Mouse (Mus musculus) hindbrain, embryonic 13.5 days (tissue): ENCODE results near the gene Gas2. TPM values are rescaled to one million over a fixed set of nuclear protein-coding genes. Genes with fewer than 3 reads are reported as not detected.

ENCODE experiments used
- ATAC-seq: fragments of 200-750 bp; cut with Nextera tagmentation; 2 replicates; pipeline ENCODE4 v1.8.0; 2017; ENCODE audit warnings: moderate TSS enrichment; ENCODE audit not compliant: low FRiP score
- H3K27ac ChIP-seq: fragments of 300-500 bp; sonication (generic); 2 replicates; pipeline ENCODE4 v1.5.1; 2015; ENCODE audit warnings: inconsistent platforms, mild to moderate bottlenecking, moderate library complexity
- H3K27me3 ChIP-seq: fragments of 300-500 bp; sonication (generic); 2 replicates; pipeline ENCODE4 v1.6.1; 2015; ENCODE audit warnings: mild to moderate bottlenecking, inconsistent platforms
- H3K36me3 ChIP-seq: fragments of 300-500 bp; sonication (generic); 2 replicates; pipeline ENCODE4 v1.6.1; 2015; ENCODE audit warnings: mild to moderate bottlenecking, inconsistent platforms
- H3K4me1 ChIP-seq: fragments of 300-500 bp; sonication (generic); replicated peaks from 2 replicates; pipeline ENCODE4 v1.6.1; 2015; ENCODE audit warnings: inconsistent platforms
- H3K4me2 ChIP-seq: fragments of 300-500 bp; sonication (generic); 2 replicates; pipeline ENCODE4 v1.6.1; 2015; ENCODE audit warnings: inconsistent platforms, mild to moderate bottlenecking, moderate library complexity
- H3K4me3 ChIP-seq: fragments of 300-500 bp; sonication (generic); 2 replicates; pipeline ENCODE4 v1.5.1; 2015; ENCODE audit warnings: mild to moderate bottlenecking, inconsistent platforms
- H3K9ac ChIP-seq: fragments of 300-500 bp; sonication (generic); 2 replicates; pipeline ENCODE4 v1.6.1; 2015; ENCODE audit warnings: mild to moderate bottlenecking, inconsistent platforms
- H3K9me3 ChIP-seq: fragments of 300-500 bp; sonication (generic); 2 replicates; pipeline ENCODE4 v1.6.1; 2016; ENCODE audit warnings: inconsistent platforms
- WGBS: fragments of 180-500 bp; shearing (Covaris S2); methylation state at CpG from one replicate; pipeline ENCODE4 v1.1.7; 2015; 5-methylcytosine and 5-hydroxymethylcytosine counted together
- polyA plus RNA-seq: library from polyadenylated mRNA; unstranded; fragments of >200 nt; fragmentation: Nextera tagmentation; extraction: Ambion mirVana; gene quantifications from 2 replicates; pipeline ENCODE4 v1.2.1, GENCODE M21; 2015

The Gas2 gene
- polyA plus RNA-seq: 13.0 and 16.6 TPM in 2 replicates

DNA sequence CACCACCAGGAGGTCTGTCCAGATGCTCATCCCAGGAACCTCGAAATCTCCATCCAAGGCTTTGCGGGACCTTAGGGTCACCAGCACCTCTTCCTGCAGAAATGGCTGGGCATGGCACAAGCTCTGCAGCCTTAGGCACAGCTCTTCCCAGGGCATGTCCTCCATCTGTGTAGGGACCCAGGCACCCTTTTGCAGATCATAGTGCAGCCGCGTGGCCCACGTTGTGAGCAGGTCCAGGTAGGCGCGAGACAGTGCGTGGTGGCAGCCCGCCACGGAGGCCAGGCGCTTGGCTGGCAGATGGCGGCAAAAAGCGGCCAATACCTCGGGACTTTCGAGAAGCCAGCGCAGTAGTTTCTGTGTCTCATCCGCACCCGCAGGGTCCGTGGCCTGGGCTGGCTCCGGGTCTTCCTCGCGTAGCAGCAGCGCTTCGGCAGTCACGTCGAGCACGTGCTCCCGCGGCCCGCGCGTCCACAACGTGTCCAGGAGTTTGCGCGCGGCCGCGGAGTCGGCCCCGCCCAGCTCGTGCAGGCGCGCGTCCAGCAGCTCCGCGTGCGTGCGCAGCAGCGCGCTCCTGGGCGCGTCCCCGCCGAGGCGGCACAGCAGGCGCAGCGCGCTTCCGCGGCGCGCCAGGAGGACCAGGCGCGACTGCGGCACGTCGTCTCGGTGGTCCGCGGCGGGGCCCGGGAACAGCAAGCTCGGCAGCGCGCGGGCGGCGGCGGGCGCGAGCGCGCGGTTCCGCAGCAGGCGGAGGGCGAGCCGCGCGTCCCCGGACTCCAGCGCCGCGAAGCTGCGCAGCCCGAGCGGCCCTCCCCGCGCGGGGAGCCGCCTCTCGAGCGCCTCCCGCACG is at the start of gene Gas2:
TSS of gene Gas2 (plus strand) at position 766 of the 847 bp plus-strand sequence.
- no peaks in the 10 kb centered on the region for H3K9me3 ChIP-seq
- no peaks in the 10 kb centered on the region for H3K27me3 ChIP-seq
- no peaks in the 10 kb centered on the region for H3K36me3 ChIP-seq
- H3K27ac ChIP-seq: peak within 1 kb of the TSS; percentile 99
- H3K4me2 ChIP-seq: peak within 1 kb of the TSS; percentile 83
- ATAC-seq: peak; percentile 94
- peak within 1 kb of the TSS; percentile 87 for H3K9ac ChIP-seq
- WGBS: 6% methylated on average over 105 of the region's 105 CpGs
- peak within 1 kb of the TSS; percentile 69 for H3K4me3 ChIP-seq
- peaks cover 30% of the 10 kb centered on the region for H3K4me1 ChIP-seq

- 0 out of 2 replicates have a peak overlapping the region, but pooled peaks have one; percentile 32 for H3K27ac ChIP-seq
Observed at GRCm38 (mm10) chr7:51815473-51816282, 46.1 kb upstream of the Gas2 start.

GRCm38 (mm10) chr7:51816283-51816839 is 45.5 kb upstream of the Gas2 start:
- WGBS: 74% methylated on average over 3 of the region's 3 CpGs
- no peaks in the 10 kb centered on the region for H3K4me1 ChIP-seq
- H3K4me2 ChIP-seq: no peak overlapping the region
- 0 out of 2 replicates have a peak, but pooled peaks have one; percentile 63 for ATAC-seq
- no peak overlapping the region for H3K27ac ChIP-seq
- no peaks in the 10 kb centered on the region for H3K27me3 ChIP-seq
- no peaks in the 10 kb centered on the region for H3K36me3 ChIP-seq
- no peaks in the 10 kb centered on the region for H3K9me3 ChIP-seq
- H3K9ac ChIP-seq: no peak overlapping the region
- H3K4me3 ChIP-seq: no peak overlapping the region

More at GRCm38 (mm10) chr7:51815473-51816282, 46.1 kb upstream of the Gas2 start:
- Histone ChIP-seq H3K36me3 (no peaks in the 10 kb centered on the region), H3K4me3 (no peak overlapping the region), H3K9ac (no peak overlapping the region), H3K9me3 (no peaks in the 10 kb centered on the region), H3K4me1 (no peaks in the 10 kb centered on the region), H3K27me3 (no peaks in the 10 kb centered on the region), H3K4me2 (no peak overlapping the region)
- 57% methylated on average over 4 of the region's 4 CpGs for WGBS
- ATAC-seq: peak; percentile 82

DNA sequence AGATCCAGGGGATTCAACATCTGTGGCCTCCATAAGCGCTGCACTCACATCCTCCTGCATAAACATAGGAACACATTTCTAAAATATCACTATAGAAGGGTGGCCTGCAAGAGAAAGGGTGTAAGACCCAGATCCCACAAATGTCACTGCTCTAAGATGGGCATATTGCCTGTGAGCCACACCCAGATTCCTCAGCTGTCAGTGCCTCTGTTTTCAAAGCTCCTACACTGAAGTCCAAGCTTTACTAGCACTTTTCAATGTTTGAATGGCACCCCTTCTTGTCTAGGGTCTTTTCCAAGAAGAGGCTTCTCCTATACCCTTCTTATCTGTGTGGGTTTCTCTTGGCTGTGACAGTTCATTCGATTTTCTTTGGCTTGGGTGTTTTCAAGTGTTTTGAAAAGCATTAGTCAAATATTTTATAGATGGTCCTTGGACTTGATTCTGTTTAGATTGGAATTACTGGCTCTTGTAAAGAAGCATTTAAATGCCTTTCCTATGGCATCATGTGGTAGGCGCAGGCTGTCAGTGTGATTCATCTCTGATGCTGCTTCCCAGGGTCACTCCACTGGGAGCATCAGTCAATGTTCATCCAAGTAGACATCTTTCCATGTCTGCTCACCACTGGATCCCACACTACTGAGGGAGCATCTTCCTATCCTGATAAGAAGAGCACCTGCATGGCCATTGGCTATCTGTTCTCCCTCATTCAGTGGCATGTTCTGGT is 43.4 kb upstream of the Gas2 start:
- Histone ChIP-seq H3K9ac (no peak overlapping the region), H3K9me3 (no peaks in the 10 kb centered on the region), H3K4me3 (no peak overlapping the region), H3K4me1 (no peaks in the 10 kb centered on the region), H3K27me3 (no peaks in the 10 kb centered on the region), H3K4me2 (no peak overlapping the region), H3K36me3 (no peaks in the 10 kb centered on the region), H3K27ac (no peak overlapping the region)
- WGBS: 67% methylated on average over 3 of the region's 3 CpGs
- no peak for ATAC-seq

- H3K9me3 ChIP-seq: no peaks in the 10 kb centered on the region
- H3K36me3 ChIP-seq: no peaks in the 10 kb centered on the region
- H3K4me1 ChIP-seq: peaks cover 7% of the 10 kb centered on the region; the same call in 1 of the 2 replicates
- 88% methylated on average over 1 of the region's 1 CpGs for WGBS
- H3K4me3 ChIP-seq: no peak overlapping the region
- H3K9ac ChIP-seq: no peak overlapping the region
- H3K4me2 ChIP-seq: no peak overlapping the region
- no peak for ATAC-seq
- H3K27ac ChIP-seq: no peak overlapping the region
- H3K27me3 ChIP-seq: no peaks in the 10 kb centered on the region
Observed at GRCm38 (mm10) chr7:51819891-51820290, 41.9 kb upstream of the Gas2 start.

GRCm38 (mm10) chr7:51821467-51821866 is 40.3 kb upstream of the Gas2 start:
- no peak for ATAC-seq

DNA sequence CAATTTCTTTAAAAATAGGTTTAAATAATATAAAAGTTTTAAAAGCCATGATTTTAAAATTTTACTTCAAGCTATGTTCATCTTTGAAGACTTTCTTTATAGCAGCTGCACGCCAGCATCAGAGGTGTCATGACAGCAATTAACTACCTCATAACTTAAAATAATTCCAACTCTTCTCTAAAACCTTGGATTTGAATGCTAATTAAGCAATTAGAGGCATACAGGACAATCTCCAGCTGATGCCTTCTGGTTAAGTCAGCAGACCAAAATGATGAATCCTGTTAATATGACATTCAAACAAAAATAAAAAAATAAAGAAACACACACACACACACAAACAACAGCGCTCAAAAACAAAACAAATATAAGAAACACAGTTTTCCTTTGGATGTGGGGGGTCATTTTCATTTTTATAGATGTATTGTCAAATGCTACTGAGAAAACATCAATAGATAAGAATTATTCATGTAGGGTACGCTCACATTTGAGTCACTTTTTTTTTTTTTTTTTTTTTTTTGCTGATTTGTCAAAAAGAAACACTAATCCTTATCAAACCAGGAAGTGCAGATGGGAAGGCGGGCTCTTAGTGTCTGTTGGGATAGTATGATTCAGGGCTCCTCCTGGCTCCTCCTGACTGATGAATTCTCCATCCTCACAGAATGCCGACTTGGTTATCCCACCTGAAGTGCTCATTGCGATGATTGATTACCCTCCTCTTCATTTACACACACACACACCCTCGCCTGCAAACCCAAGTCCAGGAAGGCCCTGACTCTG is 38.1 kb upstream of the Gas2 start:
- no peak overlapping the region for H3K9ac ChIP-seq
- peak overlapping the region; percentile 63 for H3K27ac ChIP-seq
- WGBS: 57% methylated on average over 7 of the region's 7 CpGs

More at GRCm38 (mm10) chr7:51821467-51821866, 40.3 kb upstream of the Gas2 start:
- no peaks in the 10 kb centered on the region for H3K36me3 ChIP-seq
- H3K4me3 ChIP-seq: no peak overlapping the region
- H3K4me2 ChIP-seq: no peak overlapping the region
- H3K9ac ChIP-seq: no peak overlapping the region
- H3K4me1 ChIP-seq: peaks cover 7% of the 10 kb centered on the region; the same call in 1 of the 2 replicates
- no peak overlapping the region for H3K27ac ChIP-seq
- H3K27me3 ChIP-seq: no peaks in the 10 kb centered on the region
- no peaks in the 10 kb centered on the region for H3K9me3 ChIP-seq
- 71% methylated on average over 2 of the region's 2 CpGs for WGBS

GRCm38 (mm10) chr7:51831917-51832316 is 29.9 kb upstream of the Gas2 start:
- Histone ChIP-seq H3K9me3 (no peaks in the 10 kb centered on the region), H3K9ac (no peak overlapping the region), H3K4me1 (peaks cover 22% of the 10 kb centered on the region), H3K4me2 (peak overlapping the region; percentile 18), H3K27ac (peak overlapping the region; percentile 77), H3K4me3 (no peak overlapping the region), H3K36me3 (no peaks in the 10 kb centered on the region), H3K27me3 (no peaks in the 10 kb centered on the region)
- peak; percentile 90 for ATAC-seq
- WGBS: 10% methylated on average over 7 of the region's 7 CpGs

More for the DNA sequence above, 38.1 kb upstream of the Gas2 start:
- H3K4me3 ChIP-seq: no peak overlapping the region
- no peaks in the 10 kb centered on the region for H3K9me3 ChIP-seq
- no peak overlapping the region for H3K4me2 ChIP-seq
- ATAC-seq: peak; percentile 73
- peaks cover 7% of the 10 kb centered on the region; the same call in 1 of the 2 replicates for H3K4me1 ChIP-seq
- no peaks in the 10 kb centered on the region for H3K27me3 ChIP-seq
- H3K36me3 ChIP-seq: no peaks in the 10 kb centered on the region

DNA sequence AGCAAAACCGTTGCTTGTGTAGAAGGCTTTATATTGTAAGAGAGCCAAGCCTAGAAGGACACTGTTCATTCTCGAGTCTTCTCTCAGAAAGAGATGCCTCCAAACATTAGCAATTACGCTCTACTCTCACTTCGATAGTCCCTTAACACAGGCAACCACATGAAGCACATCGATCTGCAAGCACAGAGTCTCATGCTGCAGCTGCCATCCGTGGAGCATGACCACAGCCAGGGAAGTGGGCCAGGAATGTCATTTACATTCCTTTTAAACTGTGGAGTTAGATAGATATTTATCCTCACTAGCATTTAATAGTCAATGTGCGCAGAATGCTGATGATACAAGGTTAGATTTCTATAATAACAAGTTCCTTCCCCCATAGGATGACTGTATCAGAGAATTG is 21.3 kb upstream of the Gas2 start:
- 65% methylated on average over 7 of the region's 7 CpGs for WGBS
- Histone ChIP-seq H3K27ac (peak overlapping the region; percentile 64; the same call in 1 of the 2 replicates), H3K4me3 (no peak overlapping the region), H3K27me3 (no peaks in the 10 kb centered on the region), H3K36me3 (no peaks in the 10 kb centered on the region), H3K4me1 (peaks cover 13% of the 10 kb centered on the region; the same call in 1 of the 2 replicates), H3K9me3 (0 out of 2 replicates have a peak, but pooled peaks cover 6% of the 10 kb centered on the region), H3K4me2 (no peak overlapping the region), H3K9ac (no peak overlapping the region)
- ATAC-seq: no peak

- no peak for ATAC-seq
- WGBS: 87% methylated on average over 6 of the region's 6 CpGs
Observed at GRCm38 (mm10) chr7:51850877-51851276, 10.9 kb upstream of the Gas2 start.

More at GRCm38 (mm10) chr7:51850877-51851276, 10.9 kb upstream of the Gas2 start:
- Histone ChIP-seq H3K9ac (no peak overlapping the region), H3K4me2 (no peak overlapping the region), H3K27ac (no peak overlapping the region), H3K36me3 (no peaks in the 10 kb centered on the region), H3K4me3 (no peak overlapping the region), H3K4me1 (no peaks in the 10 kb centered on the region), H3K9me3 (no peaks in the 10 kb centered on the region), H3K27me3 (no peaks in the 10 kb centered on the region)
